Mouse (Mus musculus): ENCODE measurements around the gene Myo5a.

Gene Myo5a

DNA sequence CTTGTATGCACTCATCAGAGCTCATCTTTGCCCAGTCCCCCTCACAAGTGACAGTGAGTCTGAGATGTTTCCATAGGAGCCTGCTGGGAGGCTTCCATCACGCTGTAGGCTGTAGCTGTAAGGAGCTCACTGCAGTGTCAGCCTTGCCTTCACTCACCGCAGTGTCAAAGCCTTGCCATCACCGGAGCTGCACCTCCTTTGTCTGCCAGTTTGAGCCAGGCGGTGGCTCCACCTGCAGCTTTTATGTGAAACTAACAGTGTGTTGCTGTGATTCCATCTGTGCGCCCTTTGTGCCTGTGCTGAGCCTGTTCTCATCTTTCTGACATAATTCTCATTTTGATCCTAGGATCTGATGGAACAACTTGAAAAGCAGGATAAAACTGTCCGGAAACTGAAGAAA, 126.5 kb downstream of the Myo5a start:
- no peak for DNase-seq (ENCODE audit: low read depth, low spot score)

GRCm38 (mm10) chr9:75201506-75201905, 130.7 kb downstream of the Myo5a start:
- DNase-seq (ENCODE audit: low read depth, low spot score) = no peak

- DNase-seq (ENCODE audit: low read depth, low spot score) = no peak
Observed at GRCm38 (mm10) chr9:75202036-75202435, 131.2 kb downstream of the Myo5a start.

DNA sequence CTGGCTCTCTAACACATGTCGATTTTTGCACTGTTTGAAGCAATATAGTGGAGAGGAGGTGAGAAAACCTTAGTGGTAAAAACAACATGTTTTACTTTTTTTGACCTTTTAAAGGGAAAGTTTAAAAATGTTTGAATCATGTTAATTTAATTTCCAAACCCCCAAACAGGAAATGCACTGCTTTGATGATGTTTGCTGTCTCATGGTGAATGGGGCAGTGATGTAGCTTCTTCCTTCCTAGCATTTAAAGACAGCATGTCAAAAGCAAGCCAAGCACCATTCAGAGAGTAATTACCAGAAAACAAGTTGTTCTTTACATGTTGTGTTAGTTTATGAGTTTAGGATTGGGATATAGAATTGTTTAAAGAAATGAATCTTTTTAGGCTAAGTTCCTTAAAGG, 138.4 kb downstream of the Myo5a start:
- no peak for DNase-seq (ENCODE audit: low read depth, low spot score)

DNA sequence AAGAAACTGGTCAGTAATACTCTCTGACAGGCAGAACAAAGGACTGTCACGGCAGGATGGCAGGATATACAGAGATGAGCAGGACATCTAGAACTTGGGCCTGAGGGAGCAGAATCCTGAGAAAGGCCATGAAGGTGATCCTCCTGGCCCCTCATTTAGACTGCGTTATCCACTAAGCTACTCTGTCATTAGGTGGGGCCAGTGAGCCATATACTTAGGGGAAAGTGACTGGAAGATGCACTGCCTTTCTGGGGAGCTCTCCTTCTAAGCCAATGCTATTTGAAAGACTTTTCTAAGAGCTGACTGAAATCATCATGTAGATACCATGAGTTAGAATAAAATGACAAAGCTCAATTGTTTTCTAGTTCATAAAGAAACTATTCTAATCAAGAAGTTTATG, 139.5 kb downstream of the Myo5a start:
- DNase-seq (ENCODE audit: low read depth, low spot score) = no peak

DNA sequence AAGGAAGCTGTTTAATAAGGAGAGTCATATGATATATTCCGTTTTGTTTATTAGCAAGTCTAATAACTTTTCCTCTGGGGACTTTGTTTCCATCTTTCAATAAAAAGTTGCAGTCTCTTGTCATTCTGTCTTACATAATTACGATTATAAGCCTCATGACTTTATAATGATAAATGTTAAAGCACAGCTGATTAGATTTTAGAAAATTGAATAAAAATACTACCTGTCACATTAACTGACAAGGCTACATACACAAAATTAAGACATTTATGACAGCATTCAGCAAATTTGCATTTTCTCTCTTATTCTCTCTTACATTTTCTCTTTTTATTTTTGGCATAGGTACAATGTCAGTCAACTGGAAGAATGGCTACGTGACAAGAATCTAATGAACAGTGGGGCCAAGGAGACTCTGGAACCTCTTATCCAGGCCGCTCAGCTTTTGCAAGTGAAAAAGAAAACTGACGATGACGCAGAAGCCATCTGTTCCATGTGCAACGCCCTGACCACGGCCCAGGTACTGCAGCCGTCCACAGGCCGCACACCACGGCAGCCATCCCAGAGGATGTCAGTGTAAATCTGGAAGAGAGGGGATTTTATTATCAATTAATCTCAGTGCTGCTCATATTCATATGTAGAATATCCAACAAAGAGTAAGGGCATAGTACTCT, 144.1 kb downstream of the Myo5a start:
- no peak for DNase-seq (ENCODE audit: low read depth, low spot score)

DNA sequence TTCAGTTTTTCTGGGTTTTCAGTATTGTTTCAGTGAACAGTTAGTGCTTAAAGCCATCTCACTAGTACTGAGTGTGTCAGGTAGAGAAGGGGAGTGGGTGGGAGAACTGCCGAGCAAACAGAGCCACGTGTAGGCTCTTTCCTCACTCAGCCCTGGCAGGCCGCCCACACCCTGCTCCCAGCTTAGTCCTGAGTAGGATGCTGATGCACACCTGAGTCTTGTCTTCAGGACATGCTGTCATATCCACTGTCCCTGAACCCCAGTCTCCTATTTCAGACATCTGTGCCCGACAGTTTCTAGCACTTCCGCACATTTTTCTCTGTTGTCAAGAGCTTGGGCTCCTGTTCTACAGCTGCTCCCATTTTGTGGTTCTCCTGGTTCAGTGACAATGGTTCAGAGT, 149.1 kb downstream of the Myo5a start:
- no peak for DNase-seq (ENCODE audit: low read depth, low spot score)

GRCm38 (mm10) chr9:75221420-75222287, 150.8 kb downstream of the Myo5a start:
- DNase-seq (ENCODE audit: low read depth, low spot score) = peak; percentile 13

GRCm38 (mm10) chr9:75231841-75232746, 161.3 kb downstream of the Myo5a start, which contains the start of gene Myo5c:
Gene Myo5c, plus strand, starts transcription at chr9:75232020.
- DNase-seq (ENCODE audit: low read depth, low spot score) = no peak

GRCm38 (mm10) chr9:75232860-75233259, 162.0 kb downstream of the Myo5a start:
- no peak for DNase-seq (ENCODE audit: low read depth, low spot score)

DNA sequence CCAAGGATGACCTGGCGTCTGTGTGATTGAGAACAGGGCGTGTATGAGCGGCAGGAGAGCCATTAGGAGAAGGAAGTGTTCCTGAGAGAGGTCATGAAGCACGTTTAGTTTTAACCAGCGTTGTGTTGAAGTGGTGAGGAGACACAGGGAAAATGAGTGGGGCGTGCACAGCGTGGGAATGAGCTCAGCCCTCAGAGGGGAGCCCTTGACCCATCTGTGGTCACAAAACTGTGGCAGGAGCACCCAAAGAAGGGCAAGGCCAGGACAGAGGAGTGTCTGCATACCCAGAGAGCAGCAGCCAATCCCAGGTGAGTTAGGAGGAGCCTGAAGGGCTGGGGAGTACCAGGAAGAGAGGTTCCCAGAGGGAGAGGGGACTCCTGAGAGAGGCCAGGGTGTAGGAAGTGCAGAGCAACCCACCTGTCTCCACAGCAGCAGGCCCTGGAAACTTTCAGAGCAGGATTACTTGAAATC, 163.5 kb downstream of the Myo5a start:
- DNase-seq (ENCODE audit: low read depth, low spot score) = no peak

GRCm38 (mm10) chr9:75234983-75235627, 164.3 kb downstream of the Myo5a start:
- DNase-seq (ENCODE audit: low read depth, low spot score) = no peak

DNA sequence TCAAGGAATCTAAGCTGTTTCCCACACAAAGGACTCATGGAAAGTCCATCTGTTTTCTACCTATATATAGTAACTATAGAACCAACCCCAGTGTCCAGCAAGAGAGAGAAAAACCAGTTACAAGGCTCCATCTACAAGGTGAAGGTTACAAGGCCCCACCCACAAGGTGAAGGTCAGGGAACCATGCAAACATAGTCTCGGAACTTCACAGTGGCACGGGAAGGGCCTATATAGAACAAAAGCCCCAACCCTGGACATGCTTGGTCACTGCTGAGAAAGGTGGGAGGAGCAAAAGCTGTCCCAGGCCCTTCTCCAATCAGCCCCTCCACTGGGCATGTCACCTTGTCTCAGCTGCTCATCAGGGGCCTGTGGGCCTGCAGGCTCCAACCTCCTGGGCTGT, 164.9 kb downstream of the Myo5a start:
- DNase-seq (ENCODE audit: low read depth, low spot score) = no peak

DNA sequence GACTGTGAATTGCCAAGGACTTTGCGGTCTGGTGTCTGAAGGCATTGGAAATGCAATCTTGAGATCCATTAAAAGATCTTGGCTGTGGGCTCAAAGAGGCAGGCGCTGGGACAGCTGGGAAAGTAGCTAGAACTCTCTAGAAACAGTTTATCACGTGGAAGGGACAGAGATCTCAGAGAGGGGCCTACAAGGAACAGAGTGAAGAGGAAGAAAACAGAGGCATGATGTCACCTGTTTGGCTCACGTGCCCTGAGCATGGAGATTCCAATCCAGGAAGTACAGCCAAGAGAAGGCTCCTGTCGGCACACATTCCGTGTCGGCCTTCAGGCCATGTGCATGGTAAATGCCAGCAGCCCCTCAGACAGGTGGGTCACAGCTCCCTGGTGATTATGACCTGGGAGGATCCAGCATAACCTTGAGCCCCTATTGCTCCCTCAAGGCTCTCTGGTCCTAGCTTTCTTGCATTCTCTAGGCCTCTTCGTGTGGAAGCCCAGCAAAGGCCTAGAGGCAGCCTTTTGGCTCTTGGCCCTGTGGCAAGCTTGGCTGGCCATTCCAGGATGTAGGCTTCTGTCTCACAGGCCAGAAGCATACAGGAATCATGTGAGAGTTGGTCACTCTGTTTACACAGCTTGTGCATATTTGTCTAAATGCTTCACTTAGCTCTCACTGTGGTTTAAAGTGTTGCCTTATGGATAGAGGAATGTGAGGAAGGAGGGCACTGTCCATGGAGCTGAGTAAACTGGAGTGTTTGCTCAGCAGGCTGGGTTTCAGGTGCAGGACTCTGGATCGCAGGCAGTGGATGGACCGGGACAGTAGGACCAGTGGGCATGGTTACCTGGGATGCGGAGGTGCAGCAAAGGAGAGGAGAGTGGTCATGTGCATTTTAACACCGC, 165.8 kb downstream of the Myo5a start:
- DNase-seq (ENCODE audit: low read depth, low spot score) = no peak

DNA sequence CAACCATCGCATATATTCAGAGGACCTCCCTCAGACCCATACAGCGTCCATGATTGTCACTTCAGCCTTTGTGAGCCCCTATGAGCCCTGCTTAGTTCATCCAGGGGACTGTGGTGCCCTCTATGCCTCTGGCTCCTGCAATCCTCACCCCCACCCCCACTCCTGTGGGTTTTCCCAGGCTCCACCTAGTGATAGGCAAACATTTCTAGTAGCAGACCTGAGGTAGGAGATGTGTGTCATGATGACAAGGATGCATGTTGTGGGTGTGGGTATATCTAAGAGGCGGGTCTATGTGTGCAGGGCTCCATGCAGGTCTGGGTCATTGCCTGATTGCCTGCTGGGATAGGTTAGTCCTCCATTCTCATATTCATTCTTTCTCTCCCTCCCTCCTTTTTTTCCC, 167.4 kb downstream of the Myo5a start:
- DNase-seq (ENCODE audit: low read depth, low spot score) = no peak

DNA sequence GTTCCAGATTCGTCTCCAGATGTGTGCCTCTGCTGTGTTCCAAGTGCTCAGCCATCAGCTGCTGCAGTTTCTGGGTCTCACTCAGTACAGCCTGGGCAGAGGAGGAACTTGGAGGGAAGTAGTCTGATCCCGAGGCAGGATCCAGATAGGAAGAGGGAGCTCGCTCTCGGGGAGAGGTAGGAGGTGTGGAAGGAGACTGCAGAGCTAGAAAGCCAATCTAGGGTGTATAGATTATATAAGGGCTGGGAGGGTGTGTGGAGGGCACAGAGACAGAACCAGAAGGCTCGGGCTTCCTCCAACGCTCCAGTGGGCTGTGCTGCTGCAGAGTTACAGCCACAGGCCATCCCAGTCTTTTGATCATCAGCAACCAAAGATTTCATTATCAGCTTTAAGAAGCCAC, 172.2 kb downstream of the Myo5a start:
- DNase-seq (ENCODE audit: low read depth, low spot score) = no peak

- no peak for DNase-seq (ENCODE audit: low read depth, low spot score)
Observed at GRCm38 (mm10) chr9:75243730-75244406, 173.1 kb downstream of the Myo5a start.

GRCm38 (mm10) chr9:75244527-75244926, 173.7 kb downstream of the Myo5a start:
- no peak for DNase-seq (ENCODE audit: low read depth, low spot score)

DNA sequence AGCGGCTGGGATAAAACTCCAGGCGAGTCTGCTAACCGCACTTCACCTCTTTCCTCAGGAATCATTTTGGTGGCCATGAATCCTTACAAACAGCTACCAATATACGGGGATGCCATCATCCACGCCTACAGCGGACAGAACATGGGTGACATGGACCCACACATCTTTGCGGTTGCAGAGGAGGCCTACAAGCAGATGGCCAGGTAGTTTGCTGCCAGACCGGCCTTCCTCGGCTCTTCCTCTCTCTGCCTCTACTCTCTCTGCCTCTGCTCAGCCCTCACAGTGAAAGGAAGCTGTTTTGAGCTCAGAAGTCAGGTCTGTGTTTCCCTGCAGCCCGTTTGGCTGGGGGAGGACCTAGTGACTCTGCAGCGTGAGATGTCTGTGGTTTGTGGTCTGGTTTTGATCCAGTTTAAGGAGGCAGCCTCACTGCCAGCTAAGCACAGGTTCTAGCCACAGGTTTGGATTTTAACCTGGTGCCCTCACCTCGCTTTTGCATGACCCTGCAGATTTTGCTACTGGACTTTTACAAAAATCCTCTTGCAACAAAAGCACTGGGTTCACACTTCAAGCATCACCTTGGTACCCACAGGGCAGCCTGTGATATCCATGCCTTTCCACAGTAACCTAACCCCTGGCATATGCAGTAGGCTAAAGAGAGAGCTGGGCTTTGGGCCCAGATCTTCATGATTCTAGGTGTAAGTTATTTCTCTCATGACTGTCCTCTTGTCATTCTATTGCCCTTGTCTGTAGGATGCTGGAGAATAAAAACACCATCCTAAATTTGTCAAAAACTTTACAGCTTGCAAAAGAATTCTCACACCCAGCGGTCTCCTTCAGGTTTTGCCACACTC, 175.5 kb downstream of the Myo5a start:
- DNase-seq (ENCODE audit: low read depth, low spot score) = peak; percentile 63

Data from CD4-positive helper T cell, adult 2 months (primary cell).